Mouse (Mus musculus): ENCODE data around the gene Ang2.

Ang2 gene

DNA sequence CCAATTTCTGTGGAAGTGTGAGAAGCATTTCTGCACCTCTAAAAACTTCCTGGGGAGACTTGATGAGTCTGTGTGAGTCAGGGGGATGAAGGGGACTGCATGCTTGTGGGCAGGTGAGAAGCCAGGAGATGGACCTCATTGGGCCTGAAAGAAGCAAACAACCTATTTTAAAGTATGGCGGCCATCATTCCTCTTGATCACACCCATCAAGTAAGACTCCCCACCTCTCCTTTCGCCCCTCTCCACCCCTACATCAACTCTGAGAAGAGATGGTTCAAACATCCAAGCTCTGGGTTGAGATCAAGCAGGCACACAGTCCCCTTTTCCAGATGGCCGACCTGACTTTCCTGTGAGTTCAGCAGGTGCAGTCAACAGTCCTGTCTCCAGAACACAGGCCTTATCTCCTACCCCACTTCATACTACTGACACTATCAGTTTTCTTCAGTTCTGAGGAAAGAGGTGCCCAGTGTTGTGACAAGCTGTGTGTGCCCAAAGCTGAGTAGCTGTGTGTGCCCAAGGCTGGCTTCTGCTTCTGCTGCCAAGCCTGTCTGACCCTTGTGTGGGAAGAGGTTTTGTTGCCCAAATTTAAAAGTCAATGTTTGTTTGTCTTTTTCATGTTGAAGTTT lies 48.6 kb downstream of the Ang2 start:
- DNase-seq: no peak

DNA sequence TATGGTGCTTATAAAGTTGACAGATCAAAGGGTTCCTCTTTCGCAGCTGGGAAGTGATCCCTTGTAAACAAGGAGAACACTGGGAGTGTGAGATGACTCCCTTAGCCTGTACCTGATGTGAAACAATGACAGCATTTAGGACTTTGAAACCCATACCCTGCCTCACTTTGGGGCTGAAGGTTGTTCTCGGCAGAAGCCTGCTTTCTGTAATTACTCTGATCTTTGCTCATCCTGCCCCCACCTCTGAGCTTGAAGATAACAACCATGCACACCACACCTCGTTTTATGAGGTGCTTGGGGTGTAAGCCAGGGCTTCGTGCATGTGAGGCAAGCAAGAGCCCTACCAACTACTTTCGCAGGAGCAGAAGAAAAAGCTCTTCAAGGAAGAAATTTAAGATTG lies 49.8 kb downstream of the Ang2 start:
- DNase-seq: no peak

DNA sequence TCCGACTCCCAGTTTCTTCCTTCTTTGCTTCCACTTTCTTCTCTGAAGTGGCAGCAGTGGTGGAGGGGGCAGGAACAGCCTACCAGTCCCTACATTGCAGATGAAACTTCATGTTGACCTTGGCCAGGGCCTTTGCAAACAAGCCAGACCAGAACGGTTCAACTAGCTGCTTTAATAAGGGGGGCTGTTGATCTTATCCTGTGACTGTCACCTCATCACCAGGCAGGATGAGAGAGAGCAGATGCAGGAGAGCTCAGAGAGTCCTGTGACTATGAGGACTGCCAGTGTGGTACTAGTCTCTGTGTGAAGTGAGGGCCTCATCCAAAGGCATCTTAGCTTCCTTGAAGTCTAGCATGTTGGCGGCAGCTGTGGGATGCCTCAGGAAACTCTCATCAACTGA lies 50.9 kb downstream of the Ang2 start:
- DNase-seq: no peak

DNA sequence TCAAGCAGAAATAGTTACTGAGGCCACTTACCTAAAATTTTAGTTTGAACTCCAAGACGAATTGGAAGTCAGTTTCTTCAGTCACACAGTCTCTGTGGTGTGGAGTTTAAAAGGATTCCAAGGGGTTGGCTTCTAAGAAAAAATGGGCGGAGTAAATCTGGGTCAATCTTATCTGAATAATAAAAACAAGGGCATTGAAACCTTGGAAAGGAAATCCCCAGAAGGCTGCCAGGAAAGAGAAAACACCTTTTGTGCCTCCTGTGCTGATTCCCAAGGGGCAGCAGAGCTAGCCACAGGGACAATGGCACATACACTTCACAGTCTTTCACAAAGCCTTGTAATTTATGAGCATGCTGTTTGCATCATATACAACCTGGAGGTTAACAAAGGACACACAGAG lies 52.3 kb downstream of the Ang2 start, which contains the start of gene Rnase1:
Rnase1 (minus strand) TSS at position 101 of the 400 bp plus-strand sequence.
- no peak for DNase-seq

DNA sequence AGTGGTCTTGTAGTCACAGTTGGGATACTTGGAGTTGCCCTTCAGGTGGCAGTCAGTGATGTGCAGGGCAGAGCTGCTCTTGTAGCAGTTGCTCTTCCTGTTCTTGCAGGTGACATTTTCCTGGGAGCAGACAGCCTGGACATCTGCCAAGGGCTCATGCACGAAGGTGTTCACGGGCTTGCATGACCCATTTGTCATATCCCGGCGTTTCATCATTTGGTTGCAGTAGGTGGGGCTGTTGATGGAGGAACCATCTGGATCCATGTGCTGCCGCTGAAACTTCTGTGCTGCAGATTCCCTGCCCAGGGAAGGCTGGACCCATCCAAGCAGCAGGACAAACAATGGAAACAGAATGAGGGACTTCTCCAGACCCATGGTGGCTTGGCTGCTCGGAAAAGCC lies 53.4 kb downstream of the Ang2 start:
- no peak for DNase-seq

All from lung, postnatal 36 days (tissue).